Mouse (Mus musculus) urinary bladder, postnatal 0 days (tissue): ENCODE data around the gene Slc30a1. TPM values are rescaled to one million over a fixed set of nuclear protein-coding genes. Genes with fewer than 3 reads are reported as not detected.

Experiments
- polyA plus RNA-seq: library from polyadenylated mRNA; unstranded; fragments of >200 nt; fragmentation: Nextera tagmentation; extraction: Ambion mirVana; gene quantifications from 2 replicates; pipeline ENCODE4 v1.2.1, GENCODE M21; 2015

Slc30a1 gene
- 1.7 and 2.5 TPM in 2 replicates for polyA plus RNA-seq

DNA sequence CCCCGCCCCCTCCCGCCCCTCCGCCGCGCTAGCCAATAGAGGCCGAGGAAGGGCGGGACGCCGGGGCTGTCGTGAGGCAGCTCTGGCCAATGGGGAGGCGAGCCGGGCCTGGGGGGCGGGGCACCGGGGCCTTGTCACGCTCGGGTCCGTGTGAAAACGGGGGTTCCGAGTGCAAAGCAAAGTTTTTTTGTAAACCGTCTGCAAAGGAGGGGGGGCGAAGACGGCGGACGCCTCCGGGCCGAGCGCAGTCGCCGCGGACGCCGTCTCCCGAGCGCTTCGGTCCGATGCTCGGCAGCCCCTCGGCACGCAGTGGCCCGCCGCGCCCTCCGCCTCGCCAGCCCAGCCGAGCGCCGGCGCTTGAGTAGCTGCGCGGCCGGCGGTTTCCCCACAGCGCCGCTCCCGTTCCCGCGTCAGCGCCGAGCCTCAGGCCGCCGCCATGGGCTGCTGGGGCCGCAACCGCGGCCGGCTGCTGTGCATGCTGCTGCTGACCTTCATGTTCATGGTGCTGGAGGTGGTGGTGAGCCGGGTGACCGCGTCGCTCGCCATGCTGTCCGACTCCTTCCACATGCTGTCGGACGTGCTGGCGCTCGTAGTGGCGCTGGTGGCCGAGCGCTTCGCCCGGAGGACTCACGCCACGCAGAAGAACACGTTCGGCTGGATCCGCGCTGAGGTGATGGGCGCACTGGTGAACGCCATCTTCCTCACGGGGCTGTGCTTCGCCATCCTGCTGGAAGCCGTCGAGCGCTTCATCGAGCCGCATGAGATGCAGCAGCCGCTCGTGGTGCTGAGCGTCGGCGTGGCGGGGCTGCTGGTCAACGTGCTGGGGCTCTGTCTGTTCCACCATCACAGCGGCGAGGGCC lies at the start of gene Slc30a1:
Gene Slc30a1, plus strand, starts transcription at position 197 of the 860 bp plus-strand sequence.

Other genes with a start within 250 kb of the Slc30a1 start
- 35.5 and 38.6 TPM in 2 replicates for gene Lpgat1, start 188.9 kb upstream of the Slc30a1 start, polyA plus RNA-seq
- 7.0 and 9.0 TPM in 2 replicates for gene Nek2, start 85.3 kb upstream of the Slc30a1 start, polyA plus RNA-seq
- gene Rd3, start 70.6 kb downstream of the Slc30a1 start, polyA plus RNA-seq: 0.20 and 0.22 TPM in 2 replicates
- 28.3 and 41.9 TPM in 2 replicates for gene Traf5, start 185.8 kb downstream of the Slc30a1 start, polyA plus RNA-seq
- 21.7 and 25.9 TPM in 2 replicates for gene Rcor3, start 231.3 kb downstream of the Slc30a1 start, polyA plus RNA-seq